Mouse (Mus musculus): ENCODE results near the gene Ube2g1. TPM values are rescaled to one million over a fixed set of nuclear protein-coding genes. Genes with fewer than 3 reads are reported as not detected.

Ube2g1 gene
- polyA plus RNA-seq, 2 experiments, result 7.5 to 21.7 TPM

DNA sequence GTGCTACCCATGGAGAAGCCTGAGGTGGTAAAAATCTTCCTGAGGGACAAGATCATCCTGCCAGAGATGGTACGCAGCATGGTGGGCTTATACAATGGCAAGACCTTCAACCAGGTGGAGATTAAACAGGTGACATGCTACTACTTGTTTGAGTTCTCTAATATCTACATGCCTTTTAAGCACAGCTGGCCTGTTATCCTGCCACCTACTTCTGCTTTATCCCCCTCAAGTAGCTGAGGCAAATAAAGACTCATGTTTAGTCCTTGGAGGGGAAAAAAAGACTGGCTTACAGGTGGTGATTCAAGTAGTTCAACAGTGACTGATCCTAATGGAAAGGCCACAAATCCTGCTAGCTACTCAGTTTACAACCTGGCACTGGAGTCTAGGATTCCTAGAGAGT, 11.4 kb downstream of the Ube2g1 start:
- Histone ChIP-seq H3K4me2 (ENCODE audit: low read depth) (no peak overlapping the region), H3K27me3 (ENCODE audit: control insufficient read depth, insufficient read depth, low read length) (no peaks in the 10 kb centered on the region), H3K4me3 (ENCODE audit: insufficient read depth in 1 of 2, low read depth in 2 of 2, low read length in 2 of 2) (no peak overlapping the region), H3K27ac (no peak overlapping the region), H3K9me3 (ENCODE audit: control insufficient read depth, low read length) (no peaks in the 10 kb centered on the region), H3K36me3 (replicated peaks; ENCODE audit: control insufficient read depth, insufficient read depth, low read depth) (no peaks in the 10 kb centered on the region), H3K9ac (replicated peaks) (no peak overlapping the region; the same call in 1 of the 2 replicates), H3K4me1 (replicated peaks; ENCODE audit: control insufficient read depth in 2 of 2, insufficient read depth in 2 of 2, low read length in 1 of 2) (no peaks in the 10 kb centered on the region)
- 78% methylated on average over 1 of the region's 1 CpGs for WGBS (ENCODE audit: insufficient replicate concordance)
- no peak for TF ChIP-seq EP300 (IDR thresholded peaks at IDR 0.05; ENCODE audit: low read depth)
- TF ChIP-seq CTCF (IDR thresholded peaks at IDR 0.05; ENCODE audit: low read depth), result no peak
- ATAC-seq (ENCODE audit: insufficient read depth) (no peak), DNase-seq (ENCODE audit: low read depth in 3 of 3, low spot score in 3 of 3) (no peak)

GRCm38 (mm10) chr11:72642730-72643129, 35.6 kb downstream of the Ube2g1 start:
- Histone ChIP-seq H3K4me1 (replicated peaks; ENCODE audit: control insufficient read depth in 2 of 2, insufficient read depth in 2 of 2, low read length in 1 of 2) (no peaks in the 10 kb centered on the region), H3K27ac (no peak overlapping the region), H3K4me3 (ENCODE audit: insufficient read depth in 1 of 2, low read depth in 2 of 2, low read length in 2 of 2) (no peak overlapping the region), H3K27me3 (ENCODE audit: control insufficient read depth, insufficient read depth, low read length) (no peaks in the 10 kb centered on the region), H3K4me2 (ENCODE audit: low read depth) (no peak overlapping the region), H3K36me3 (replicated peaks; ENCODE audit: control insufficient read depth, insufficient read depth, low read depth) (no peaks in the 10 kb centered on the region), H3K9me3 (ENCODE audit: control insufficient read depth, low read length) (no peaks in the 10 kb centered on the region), H3K9ac (replicated peaks) (no peak overlapping the region)
- 68% methylated on average over 4 of the region's 4 CpGs for WGBS (ENCODE audit: insufficient replicate concordance)
- TF ChIP-seq EP300 (IDR thresholded peaks at IDR 0.05; ENCODE audit: low read depth) (no peak), CTCF (IDR thresholded peaks at IDR 0.05; ENCODE audit: low read depth) (no peak)
- ATAC-seq (ENCODE audit: insufficient read depth) (no peak), DNase-seq (ENCODE audit: low read depth in 3 of 3, low spot score in 3 of 3) (no peak)

GRCm38 (mm10) chr11:72645386-72645785, 38.3 kb downstream of the Ube2g1 start:
- ATAC-seq (ENCODE audit: insufficient read depth) (no peak), DNase-seq (ENCODE audit: low read depth in 3 of 3, low spot score in 3 of 3) (no peak)
- H3K27me3 ChIP-seq (ENCODE audit: control insufficient read depth, insufficient read depth, low read length), result no peaks in the 10 kb centered on the region
- H3K4me3 ChIP-seq (ENCODE audit: insufficient read depth in 1 of 2, low read depth in 2 of 2, low read length in 2 of 2), result no peak overlapping the region
- TF ChIP-seq CTCF (IDR thresholded peaks at IDR 0.05; ENCODE audit: low read depth) (no peak), EP300 (IDR thresholded peaks at IDR 0.05; ENCODE audit: low read depth) (no peak)
- H3K4me2 ChIP-seq (ENCODE audit: low read depth), result no peak overlapping the region
- WGBS (ENCODE audit: insufficient replicate concordance), result 71% methylated on average over 5 of the region's 5 CpGs
- no peaks in the 10 kb centered on the region for H3K4me1 ChIP-seq (replicated peaks; ENCODE audit: control insufficient read depth in 2 of 2, insufficient read depth in 2 of 2, low read length in 1 of 2)
- no peak overlapping the region for H3K9ac ChIP-seq (replicated peaks)
- H3K27ac ChIP-seq, result no peak overlapping the region
- H3K9me3 ChIP-seq (ENCODE audit: control insufficient read depth, low read length), result no peaks in the 10 kb centered on the region
- no peaks in the 10 kb centered on the region for H3K36me3 ChIP-seq (replicated peaks; ENCODE audit: control insufficient read depth, insufficient read depth, low read depth)

GRCm38 (mm10) chr11:72650347-72650746, 43.3 kb downstream of the Ube2g1 start:
- Histone ChIP-seq H3K4me3 (ENCODE audit: insufficient read depth in 1 of 2, low read depth in 2 of 2, low read length in 2 of 2) (no peak overlapping the region), H3K9me3 (ENCODE audit: control insufficient read depth, low read length) (no peaks in the 10 kb centered on the region), H3K9ac (replicated peaks) (no peak overlapping the region), H3K4me1 (replicated peaks; ENCODE audit: control insufficient read depth in 2 of 2, insufficient read depth in 2 of 2, low read length in 1 of 2) (no peaks in the 10 kb centered on the region), H3K4me2 (ENCODE audit: low read depth) (no peak overlapping the region), H3K27me3 (ENCODE audit: control insufficient read depth, insufficient read depth, low read length) (no peaks in the 10 kb centered on the region), H3K27ac (no peak overlapping the region), H3K36me3 (replicated peaks; ENCODE audit: control insufficient read depth, insufficient read depth, low read depth) (no peaks in the 10 kb centered on the region)
- ATAC-seq (ENCODE audit: insufficient read depth) (no peak), DNase-seq (ENCODE audit: low read depth in 3 of 3, low spot score in 3 of 3) (no peak)
- 59% methylated on average over 2 of the region's 2 CpGs for WGBS (ENCODE audit: insufficient replicate concordance)
- TF ChIP-seq CTCF (IDR thresholded peaks at IDR 0.05; ENCODE audit: low read depth), result no peak
- no peak for TF ChIP-seq EP300 (IDR thresholded peaks at IDR 0.05; ENCODE audit: low read depth)

GRCm38 (mm10) chr11:72659918-72660317, 52.8 kb downstream of the Ube2g1 start:
- no peaks in the 10 kb centered on the region for H3K27me3 ChIP-seq (ENCODE audit: control insufficient read depth, insufficient read depth, low read length)
- no peak overlapping the region for H3K9ac ChIP-seq (replicated peaks)
- no peak for TF ChIP-seq EP300 (IDR thresholded peaks at IDR 0.05; ENCODE audit: low read depth)
- TF ChIP-seq CTCF (IDR thresholded peaks at IDR 0.05; ENCODE audit: low read depth), result peak; percentile 36; the same call in 1 of the 2 replicates
- H3K4me3 ChIP-seq (ENCODE audit: insufficient read depth in 1 of 2, low read depth in 2 of 2, low read length in 2 of 2), result no peak overlapping the region
- DNase-seq (ENCODE audit: low read depth in 3 of 3, low spot score in 3 of 3), result peak in 1 of 3 experiments; percentile 6
- H3K4me1 ChIP-seq (replicated peaks; ENCODE audit: control insufficient read depth in 2 of 2, insufficient read depth in 2 of 2, low read length in 1 of 2), result no peaks in the 10 kb centered on the region
- ATAC-seq (ENCODE audit: insufficient read depth), result no peak
- H3K9me3 ChIP-seq (ENCODE audit: control insufficient read depth, low read length), result no peaks in the 10 kb centered on the region
- no peak overlapping the region for H3K4me2 ChIP-seq (ENCODE audit: low read depth)
- H3K27ac ChIP-seq, result no peak overlapping the region
- H3K36me3 ChIP-seq (replicated peaks; ENCODE audit: control insufficient read depth, insufficient read depth, low read depth), result no peaks in the 10 kb centered on the region

Measured in liver, embryonic 14.5 days (tissue).